Mouse (Mus musculus): ENCODE results near the gene Spef2.
"Not testable (repeated sequence)": the region's sequence is repeated elsewhere in the genome, so short reads cannot be mapped to it uniquely, and the experiment has no call there.

Spef2 gene

GRCm38 (mm10) chr15:9748359-9749102 lies at the start of gene Spef2:
Gene Spef2 (minus strand): TSS chr15:9748868.
- DNase-seq (ENCODE audit: low spot score in 2 of 2), result peak; percentile 40 to 49

GRCm38 (mm10) chr15:9794131-9794530 lies 45.5 kb upstream of the Spef2 start:
- no peak for DNase-seq (ENCODE audit: low spot score in 2 of 2)

- no peak for DNase-seq (ENCODE audit: low spot score in 2 of 2)
Observed at GRCm38 (mm10) chr15:9788245-9789030, 39.8 kb upstream of the Spef2 start.

- DNase-seq (ENCODE audit: low spot score in 2 of 2), result not testable (repeated sequence)
Observed at GRCm38 (mm10) chr15:9774222-9775142, 25.8 kb upstream of the Spef2 start.

- DNase-seq (ENCODE audit: low spot score in 2 of 2), result no peak
Observed at GRCm38 (mm10) chr15:9768184-9768918, 19.7 kb upstream of the Spef2 start.

- no peak for DNase-seq (ENCODE audit: low spot score in 2 of 2)
Observed at GRCm38 (mm10) chr15:9767034-9767433, 18.4 kb upstream of the Spef2 start.

- no peak for DNase-seq (ENCODE audit: low spot score in 2 of 2)
Observed at GRCm38 (mm10) chr15:9750966-9751365, 2.3 kb upstream of the Spef2 start.

- DNase-seq (ENCODE audit: low spot score in 2 of 2), result no peak
Observed at GRCm38 (mm10) chr15:9747410-9748104, 1.1 kb downstream of the Spef2 start.

GRCm38 (mm10) chr15:9742172-9742571 lies 6.5 kb downstream of the Spef2 start:
- DNase-seq (ENCODE audit: low spot score in 2 of 2), result no peak

GRCm38 (mm10) chr15:9714574-9715458 lies 33.9 kb downstream of the Spef2 start:
- DNase-seq (ENCODE audit: low spot score in 2 of 2), result no peak

GRCm38 (mm10) chr15:9713707-9714106 lies 35.0 kb downstream of the Spef2 start:
- no peak for DNase-seq (ENCODE audit: low spot score in 2 of 2)

GRCm38 (mm10) chr15:9710330-9710729 lies 38.3 kb downstream of the Spef2 start:
- no peak for DNase-seq (ENCODE audit: low spot score in 2 of 2)

- no peak for DNase-seq (ENCODE audit: low spot score in 2 of 2)
Observed at GRCm38 (mm10) chr15:9705830-9706450, 42.7 kb downstream of the Spef2 start.

GRCm38 (mm10) chr15:9701845-9702244 lies 46.8 kb downstream of the Spef2 start:
- DNase-seq (ENCODE audit: low spot score in 2 of 2), result no peak

- DNase-seq (ENCODE audit: low spot score in 2 of 2), result no peak
Observed at GRCm38 (mm10) chr15:9691721-9692120, 56.9 kb downstream of the Spef2 start.

- no peak for DNase-seq (ENCODE audit: low spot score in 2 of 2)
Observed at GRCm38 (mm10) chr15:9690845-9691244, 57.8 kb downstream of the Spef2 start.

GRCm38 (mm10) chr15:9690436-9690835 lies 58.2 kb downstream of the Spef2 start:
- DNase-seq (ENCODE audit: low spot score in 2 of 2), result no peak

GRCm38 (mm10) chr15:9683485-9683884 lies 65.2 kb downstream of the Spef2 start:
- DNase-seq (ENCODE audit: low spot score in 2 of 2), result no peak

Data from frontal cortex, postnatal 10 days (tissue).